In genomic region chr13:34238646-34239290, GRCm38 (mm10) we compare ENCODE assay signal across 9 mouse cellular contexts.
DNase-seq lines count a peak whose midpoint lies in the region; ATAC-seq lines count a peak whose summit lies in the region.
"Had no signal": no experiment of that assay in that cellular context is flagged by ENCODE, and none has a peak within 500 bp of the region (broad histone marks: within the 10 kb centered on the region; RNA-seq: fewer than 3 reads in every experiment).

No protein-coding gene starts in this region.

- H3K27ac ChIP-seq in liver, embryonic 13.5 days, result peak overlapping the region; percentile 42; the same call in 1 of the 2 replicates
- H3K27ac ChIP-seq in liver, embryonic 11.5 days (ENCODE audit: low read depth, low read length), result no peak overlapping the region
- peak overlapping the region; percentile 93 for H3K27ac ChIP-seq in forebrain, embryonic 11.5 days (ENCODE audit: low read depth, low read length)
- no peak overlapping the region for H3K27ac ChIP-seq in limb, embryonic 11.5 days (replicated peaks; ENCODE audit: low read depth, low read length)

- H3K9ac ChIP-seq in liver, embryonic 13.5 days, result no peak overlapping the region
- H3K9ac ChIP-seq in liver, embryonic 11.5 days (ENCODE audit: low read depth, low read length), result no peak overlapping the region
- H3K9ac ChIP-seq in forebrain, embryonic 11.5 days (ENCODE audit: low read length), result peak overlapping the region; percentile 30; the same call in 1 of the 2 replicates
- no peak overlapping the region for H3K9ac ChIP-seq in limb, embryonic 11.5 days (ENCODE audit: low read length)

- intact Hi-C loops in heart, postnatal 10 days (cut with DNase I), result no loop called here

- peaks cover 26% of the 10 kb centered on the region for H3K4me1 ChIP-seq in liver, embryonic 13.5 days (replicated peaks)
- H3K4me1 ChIP-seq in liver, embryonic 11.5 days (replicated peaks; ENCODE audit: control insufficient read depth, insufficient read depth, low read length), result peaks cover 18% of the 10 kb centered on the region
- peaks cover 30% of the 10 kb centered on the region for H3K4me1 ChIP-seq in forebrain, embryonic 11.5 days (replicated peaks; ENCODE audit: control insufficient read depth, insufficient read depth, low read length)
- H3K4me1 ChIP-seq in limb, embryonic 11.5 days (ENCODE audit: control insufficient read depth, insufficient read depth, low read length), result peaks cover 17% of the 10 kb centered on the region

- no peaks in the 10 kb centered on the region for H3K9me3 ChIP-seq in liver, embryonic 13.5 days (replicated peaks)
- no peaks in the 10 kb centered on the region for H3K9me3 ChIP-seq in liver, embryonic 11.5 days (ENCODE audit: control insufficient read depth, low read length)
- H3K9me3 ChIP-seq in forebrain, embryonic 11.5 days (ENCODE audit: control insufficient read depth, low read length), result no peaks in the 10 kb centered on the region
- no peaks in the 10 kb centered on the region for H3K9me3 ChIP-seq in limb, embryonic 11.5 days (ENCODE audit: control insufficient read depth, low read length)

- no peak overlapping the region for H3K4me3 ChIP-seq in liver, embryonic 13.5 days (replicated peaks)
- H3K4me3 ChIP-seq in liver, embryonic 11.5 days (ENCODE audit: low read depth, low read length), result no peak overlapping the region
- H3K4me3 ChIP-seq in forebrain, embryonic 11.5 days (ENCODE audit: low read depth, low read length), result peak overlapping the region; percentile 0; the same call in 1 of the 2 replicates
- no peak overlapping the region for H3K4me3 ChIP-seq in limb, embryonic 11.5 days (ENCODE audit: low read depth, low read length)
- H3K4me3 ChIP-seq: erythroblast, embryonic 14.5 days had no signal

- H3K36me3 ChIP-seq in liver, embryonic 13.5 days, result peaks cover 20% of the 10 kb centered on the region; the same call in 1 of the 2 replicates
- no peaks in the 10 kb centered on the region for H3K36me3 ChIP-seq in liver, embryonic 11.5 days (ENCODE audit: control insufficient read depth, insufficient read depth, low read length)
- H3K36me3 ChIP-seq in forebrain, embryonic 11.5 days (ENCODE audit: control insufficient read depth, insufficient read depth, low read length), result no peaks in the 10 kb centered on the region
- H3K36me3 ChIP-seq in limb, embryonic 11.5 days (ENCODE audit: control insufficient read depth, insufficient read depth, low read length), result no peaks in the 10 kb centered on the region

- DNase-seq in liver, embryonic 13.5 days, result no peak
- no peak for DNase-seq in liver, embryonic 11.5 days (ENCODE audit: low spot score)
- DNase-seq in forebrain, embryonic 11.5 days (ENCODE audit: low spot score), result peak; percentile 59
- peak; percentile 43 for DNase-seq in limb, embryonic 11.5 days (ENCODE audit: low spot score)
- peak; percentile 26 for DNase-seq in retina, embryonic 14.5 days (ENCODE audit: low spot score)
- DNase-seq in right cerebral cortex, postnatal 36 days (ENCODE audit: low spot score in 2 of 2), result no peak
- DNase-seq in adrenal gland, adult (ENCODE audit: inconsistent age in 2 of 2, low spot score in 1 of 2), result no peak
- DNase-seq in heart, postnatal 10 days, result no peak

- H3K27me3 ChIP-seq in liver, embryonic 13.5 days, result no peaks in the 10 kb centered on the region
- no peaks in the 10 kb centered on the region for H3K27me3 ChIP-seq in liver, embryonic 11.5 days (replicated peaks; ENCODE audit: control insufficient read depth, insufficient read depth, low read length)
- H3K27me3 ChIP-seq in forebrain, embryonic 11.5 days (ENCODE audit: control insufficient read depth, insufficient read depth, low read length), result no peaks in the 10 kb centered on the region
- no peaks in the 10 kb centered on the region for H3K27me3 ChIP-seq in limb, embryonic 11.5 days (ENCODE audit: control insufficient read depth, insufficient read depth, low read length)

- 60% methylated on average over 14 of the region's 14 CpGs for WGBS in liver, embryonic 13.5 days (ENCODE audit: insufficient replicate concordance)
- 42% methylated on average over 14 of the region's 14 CpGs for WGBS in liver, embryonic 11.5 days
- 5% methylated on average over 14 of the region's 14 CpGs for WGBS in forebrain, embryonic 11.5 days
- 11% methylated on average over 14 of the region's 14 CpGs for WGBS in limb, embryonic 11.5 days

- 0 out of 2 replicates have a peak overlapping the region, but pooled peaks have one; percentile 3 for H3K4me2 ChIP-seq in liver, embryonic 13.5 days
- no peak overlapping the region for H3K4me2 ChIP-seq in liver, embryonic 11.5 days
- H3K4me2 ChIP-seq in forebrain, embryonic 11.5 days (ENCODE audit: low read depth, low read length, severe bottlenecking), result peak overlapping the region; percentile 40
- no peak overlapping the region for H3K4me2 ChIP-seq in limb, embryonic 11.5 days (ENCODE audit: low read depth, severe bottlenecking)

- ATAC-seq in liver, embryonic 13.5 days (ENCODE audit: low read depth), result no peak
- no peak for ATAC-seq in liver, embryonic 11.5 days (replicated peaks; ENCODE audit: low FRiP score)
- ATAC-seq in forebrain, embryonic 11.5 days (replicated peaks; ENCODE audit: low FRiP score), result peak; percentile 74
- peak; percentile 62; the same call in 1 of the 2 replicates for ATAC-seq in limb, embryonic 11.5 days (ENCODE audit: insufficient number of reproducible peaks, low FRiP score, low TSS enrichment, low read depth)

Comparison
In these comparisons a context has a peak if more than half of its experiments do, and no peak if none do; other contexts are left out.
1. H3K27ac ChIP-seq: peak in liver, embryonic 13.5 days (single experiment) and forebrain, embryonic 11.5 days (single experiment); none in liver, embryonic 11.5 days (single experiment) and limb, embryonic 11.5 days (single experiment).
2. H3K4me2 ChIP-seq: peak in liver, embryonic 13.5 days (single experiment) and forebrain, embryonic 11.5 days (single experiment); none in liver, embryonic 11.5 days (single experiment) and limb, embryonic 11.5 days (single experiment).
3. ATAC-seq: peak in forebrain, embryonic 11.5 days (single experiment) and limb, embryonic 11.5 days (single experiment); none in liver, embryonic 13.5 days (single experiment) and liver, embryonic 11.5 days (single experiment).
4. DNase-seq: peak in forebrain, embryonic 11.5 days (single experiment), limb, embryonic 11.5 days (single experiment) and retina, embryonic 14.5 days (single experiment); none in liver, embryonic 13.5 days (single experiment), liver, embryonic 11.5 days (single experiment), right cerebral cortex, postnatal 36 days (0 of 2), adrenal gland, adult (0 of 2) and heart, postnatal 10 days (0 of 2).